Mouse (Mus musculus) right cerebral cortex, postnatal 10 days (tissue): ENCODE measurements at regions not wholly inside any gene's neighbourhood (a gene's known extent, or its start where the extent isn't known, plus 50 kb on each side); places are given as distances from the start of the nearest gene placed in this dataset.
A peak's percentile ranks its signal among the peaks of the same experiment; 100 is the strongest.
"Not testable (repeated sequence)": the region's sequence is repeated elsewhere in the genome, so short reads cannot be mapped to it uniquely, and the experiment has no call there.

Source experiments
- DNase-seq, 2 experiments: peaks; one replicate each; pipeline ENCODE4 v3.0.0; 2021; ENCODE audit warnings: low spot score in 2 of 2

DNA sequence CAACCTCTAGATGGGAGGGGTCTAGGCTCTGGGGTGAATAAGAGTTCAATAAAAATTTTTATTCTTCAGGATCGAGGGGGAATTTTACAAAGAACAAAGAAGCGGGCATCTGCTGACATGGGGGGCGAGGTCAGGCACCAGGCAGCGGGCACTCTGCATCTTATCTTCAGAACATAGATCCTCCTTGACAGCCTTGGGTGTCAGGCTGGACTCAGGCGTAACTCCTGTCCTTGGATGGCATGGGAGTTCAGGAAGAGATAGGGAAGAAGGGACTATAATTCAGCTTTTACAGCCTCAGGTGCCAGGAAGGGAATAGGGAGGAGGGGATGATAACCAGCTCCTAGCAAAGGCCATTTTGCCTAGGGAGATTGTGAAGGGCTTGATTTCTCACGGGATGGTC is 753.1 kb downstream of the Gm10330 start:
- DNase-seq = not testable (repeated sequence)

DNA sequence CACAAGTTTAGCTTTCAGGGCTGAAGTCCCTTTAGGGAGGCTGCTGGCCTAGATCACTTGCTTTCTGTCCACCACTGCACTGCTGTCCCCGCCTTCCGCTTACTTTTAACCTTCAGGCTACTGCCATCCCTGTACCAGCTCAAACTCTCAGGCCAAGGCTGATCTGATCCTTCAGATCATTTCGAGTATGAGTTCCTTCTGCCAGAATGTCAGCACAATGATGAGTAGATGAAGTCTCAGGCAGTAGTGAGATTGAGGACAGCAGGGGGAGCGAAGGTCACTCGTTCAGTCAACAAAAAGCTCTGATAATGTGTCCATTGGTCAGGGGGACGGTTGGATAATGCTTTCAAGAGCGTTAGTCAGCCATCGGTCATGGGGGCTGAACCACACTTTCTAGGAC is 756.5 kb downstream of the Gm10330 start:
- DNase-seq = not testable (repeated sequence)

DNA sequence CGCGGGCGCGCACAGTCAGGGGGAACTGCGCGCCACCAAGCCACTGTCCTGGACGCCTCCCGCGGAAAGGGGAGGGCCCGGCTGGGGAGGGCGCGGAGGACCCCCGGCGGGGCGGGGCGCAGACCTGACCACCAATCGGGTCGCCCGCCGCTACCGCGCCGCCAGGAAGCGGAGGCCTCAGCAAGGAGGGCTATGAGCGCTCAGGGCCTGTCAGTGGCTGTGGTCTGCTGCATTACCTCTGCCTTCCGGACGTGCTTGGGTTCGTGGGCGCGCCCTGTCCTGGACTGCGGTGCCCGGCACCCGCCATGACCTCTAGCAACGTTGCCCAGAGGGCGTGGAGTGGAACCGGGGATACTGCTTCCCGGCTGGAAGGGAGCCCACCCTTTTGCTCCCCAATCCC is 769.9 kb downstream of the Gm10330 start:
- peak; percentile 29 to 37 for DNase-seq

- not testable (repeated sequence) for DNase-seq
These were observed 770.4 kb downstream of the Gm10330 start for GRCm38 (mm10) chr12:23009662-23010061.
